Mouse (Mus musculus): Measurements from ENCODE around the gene Tmem174. TPM values are rescaled to one million over a fixed set of nuclear protein-coding genes. Genes with fewer than 3 reads are reported as not detected.

Tmem174 gene
- polyA plus RNA-seq, 1 experiment, result 448 TPM

DNA sequence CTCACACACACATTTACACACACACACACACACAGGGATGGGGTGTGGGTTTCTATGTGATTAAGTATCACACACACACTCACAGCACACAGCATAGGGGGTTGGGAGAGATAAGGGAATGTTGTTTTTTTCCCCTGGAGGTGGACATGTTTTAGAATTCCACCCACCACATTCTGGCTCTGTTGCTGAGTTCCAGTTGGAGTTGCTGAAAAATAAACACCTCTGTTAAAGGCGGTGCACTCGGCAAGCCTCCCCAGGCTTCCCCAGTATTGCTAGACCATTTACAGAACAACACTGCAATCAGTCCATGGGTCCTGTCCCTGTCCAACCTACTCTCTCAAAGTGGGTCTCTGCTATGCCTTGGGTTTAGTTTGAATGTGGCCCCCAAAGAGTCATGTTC is 15.0 kb upstream of the Tmem174 start:
- no peak overlapping the region for H3K4me3 ChIP-seq (ENCODE audit: insufficient read depth, low read depth, low read length)
- no peak for DNase-seq
- 72% methylated on average over 2 of the region's 2 CpGs for WGBS
- no peaks in the 10 kb centered on the region for H3K27me3 ChIP-seq (replicated peaks; ENCODE audit: control insufficient read depth, insufficient read depth, low read length)
- TF ChIP-seq POLR2A (IDR thresholded peaks at IDR 0.05; ENCODE audit: low read depth, low read length), result no peak
- peaks cover 15% of the 10 kb centered on the region for H3K4me1 ChIP-seq (ENCODE audit: control insufficient read depth, insufficient read depth, low read length)
- H3K36me3 ChIP-seq (ENCODE audit: control insufficient read depth, insufficient read depth, low read length), result no peaks in the 10 kb centered on the region
- peak overlapping the region; percentile 76; the same call in 1 of the 2 replicates for H3K27ac ChIP-seq (ENCODE audit: insufficient read depth, low read depth, low read length)

DNA sequence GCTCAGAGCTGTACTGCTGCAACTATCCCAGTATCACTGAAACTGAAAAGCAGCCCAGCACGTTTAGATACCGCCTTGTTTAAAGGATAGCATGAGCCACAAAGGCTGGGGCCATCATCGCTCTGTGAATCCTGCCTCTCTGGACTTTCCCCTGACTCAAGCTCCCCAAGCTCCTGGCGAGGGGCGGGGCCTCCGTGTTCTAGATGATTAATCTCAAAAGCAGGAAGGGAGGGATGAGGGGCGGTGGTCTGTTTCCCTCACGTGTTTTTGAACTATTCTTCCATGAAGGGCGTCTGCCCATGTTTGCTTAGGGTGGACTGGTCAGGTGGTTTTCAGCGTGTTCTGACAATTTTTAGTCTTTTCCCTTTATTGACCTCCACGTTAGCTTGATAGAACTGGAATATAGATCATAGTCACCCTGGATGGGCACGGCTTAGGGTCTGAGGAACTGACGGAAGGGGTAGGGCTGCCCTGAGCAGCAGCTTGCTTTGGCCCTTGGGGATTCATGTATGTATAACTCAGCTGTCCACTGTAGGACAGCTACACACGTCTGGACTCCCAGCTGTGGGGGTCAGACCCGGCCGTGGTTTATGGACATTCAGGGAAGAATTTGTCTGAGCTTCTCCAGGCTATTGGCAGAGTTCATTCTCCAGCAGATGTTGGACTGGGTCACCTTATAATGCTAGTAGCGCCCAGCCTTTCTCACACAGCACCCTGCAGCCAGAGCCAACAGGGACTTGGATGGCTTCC is 14.2 kb upstream of the Tmem174 start:
- H3K4me1 ChIP-seq (ENCODE audit: control insufficient read depth, insufficient read depth, low read length), result peaks cover 14% of the 10 kb centered on the region
- TF ChIP-seq POLR2A (IDR thresholded peaks at IDR 0.05; ENCODE audit: low read depth, low read length) (no peak), CTCF (conservative IDR thresholded peaks at IDR 0.05; ENCODE audit: insufficient read depth, insufficient read length, low read depth, low read length) (no peak)
- H3K36me3 ChIP-seq (ENCODE audit: control insufficient read depth, insufficient read depth, low read length), result no peaks in the 10 kb centered on the region
- peak; percentile 69 for DNase-seq
- 24% methylated on average over 17 of the region's 17 CpGs for WGBS
- no peak overlapping the region for H3K4me3 ChIP-seq (ENCODE audit: insufficient read depth, low read depth, low read length)
- peak overlapping the region; percentile 76 for H3K27ac ChIP-seq (ENCODE audit: insufficient read depth, low read depth, low read length)
- no peaks in the 10 kb centered on the region for H3K27me3 ChIP-seq (replicated peaks; ENCODE audit: control insufficient read depth, insufficient read depth, low read length)

DNA sequence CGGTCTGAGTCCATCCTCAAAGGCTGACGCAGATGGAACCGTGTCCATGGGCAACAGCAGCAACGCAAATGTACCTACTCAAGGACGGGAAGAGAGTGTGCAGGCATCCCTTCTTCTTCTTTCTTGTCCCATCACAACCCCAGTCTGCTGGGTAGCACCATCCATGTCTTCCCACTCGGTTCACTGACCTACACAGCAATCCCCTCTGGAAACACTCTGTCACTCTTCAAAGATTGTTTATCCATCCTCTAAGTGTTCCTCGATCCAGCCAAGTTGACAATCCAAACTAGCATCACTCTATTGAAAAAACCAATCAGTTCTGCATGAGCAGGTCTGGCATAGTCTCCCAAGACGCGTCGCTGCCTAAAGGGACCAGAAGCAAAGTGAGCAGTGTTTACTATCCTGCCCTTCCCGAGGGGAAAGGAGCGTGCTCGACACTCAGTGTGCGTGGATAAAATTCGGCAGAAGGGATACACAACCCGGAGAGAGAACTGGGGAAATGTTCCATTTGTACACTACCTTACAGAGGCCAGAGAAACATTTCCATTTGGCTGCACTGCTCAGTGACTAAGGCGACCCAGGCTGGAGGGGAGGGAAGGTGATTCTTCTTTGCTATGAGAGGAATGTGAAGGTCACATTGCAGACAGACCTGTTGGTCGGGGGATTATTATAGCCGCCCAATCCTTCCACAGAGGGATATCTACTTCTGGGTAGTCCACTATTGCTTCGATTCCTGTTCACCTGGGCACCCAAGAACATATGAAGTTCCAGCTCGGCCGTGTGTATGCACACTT is 10.8 kb upstream of the Tmem174 start:
- 49% methylated on average over 22 of the region's 22 CpGs for WGBS
- Histone ChIP-seq H3K27me3 (replicated peaks; ENCODE audit: control insufficient read depth, insufficient read depth, low read length) (no peaks in the 10 kb centered on the region), H3K27ac (ENCODE audit: insufficient read depth, low read depth, low read length) (peak overlapping the region; percentile 58; the same call in 1 of the 2 replicates), H3K4me3 (ENCODE audit: insufficient read depth, low read depth, low read length) (no peak overlapping the region), H3K4me1 (ENCODE audit: control insufficient read depth, insufficient read depth, low read length) (peaks cover 9% of the 10 kb centered on the region), H3K36me3 (ENCODE audit: control insufficient read depth, insufficient read depth, low read length) (no peaks in the 10 kb centered on the region)
- DNase-seq, result peak; percentile 67
- no peak for TF ChIP-seq POLR2A (IDR thresholded peaks at IDR 0.05; ENCODE audit: low read depth, low read length)
- TF ChIP-seq CTCF (conservative IDR thresholded peaks at IDR 0.05; ENCODE audit: insufficient read depth, insufficient read length, low read depth, low read length), result no peak

DNA sequence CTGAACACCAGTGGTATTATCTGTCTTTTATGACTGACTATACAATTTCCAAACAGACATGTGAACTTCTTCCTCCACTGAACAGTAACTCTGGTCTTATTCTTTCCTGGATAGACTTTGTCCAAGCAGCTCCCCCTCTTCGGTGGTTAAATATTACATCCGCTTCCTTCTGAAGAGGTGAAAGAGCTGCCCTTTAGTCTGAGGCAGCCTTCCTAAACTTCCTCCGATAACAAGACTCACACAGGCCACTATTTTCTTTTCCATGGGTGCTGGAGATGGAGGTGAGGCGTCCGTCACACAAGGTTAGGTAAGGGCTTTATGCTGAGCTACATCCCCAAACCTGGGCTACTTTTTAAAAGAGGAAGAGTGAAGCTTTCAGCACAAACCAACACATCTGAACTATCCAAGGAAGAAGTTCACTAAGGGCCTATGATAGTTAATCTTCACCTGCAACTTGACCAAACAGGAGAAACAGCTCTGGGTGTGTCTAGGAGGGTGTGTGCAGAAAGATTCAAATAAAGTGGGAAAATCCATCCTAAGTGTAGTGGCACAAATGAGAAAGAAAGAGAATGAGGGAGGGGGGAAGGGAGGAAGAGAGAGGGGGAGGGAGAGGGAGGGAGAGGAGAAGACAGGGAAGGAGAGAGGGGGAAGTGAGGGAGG is 1.4 kb upstream of the Tmem174 start:
- Histone ChIP-seq H3K4me1 (ENCODE audit: control insufficient read depth, insufficient read depth, low read length) (peaks cover 16% of the 10 kb centered on the region), H3K27ac (ENCODE audit: insufficient read depth, low read depth, low read length) (peak overlapping the region; percentile 99), H3K36me3 (ENCODE audit: control insufficient read depth, insufficient read depth, low read length) (no peaks in the 10 kb centered on the region; the same call in 1 of the 2 replicates), H3K27me3 (replicated peaks; ENCODE audit: control insufficient read depth, insufficient read depth, low read length) (no peaks in the 10 kb centered on the region), H3K4me3 (ENCODE audit: insufficient read depth, low read depth, low read length) (peak overlapping the region; percentile 22; the same call in 1 of the 2 replicates)
- TF ChIP-seq POLR2A (IDR thresholded peaks at IDR 0.05; ENCODE audit: low read depth, low read length) (no peak), CTCF (conservative IDR thresholded peaks at IDR 0.05; ENCODE audit: insufficient read depth, insufficient read length, low read depth, low read length) (no peak)
- 31% methylated on average over 5 of the region's 5 CpGs for WGBS
- DNase-seq, result peak; percentile 90

DNA sequence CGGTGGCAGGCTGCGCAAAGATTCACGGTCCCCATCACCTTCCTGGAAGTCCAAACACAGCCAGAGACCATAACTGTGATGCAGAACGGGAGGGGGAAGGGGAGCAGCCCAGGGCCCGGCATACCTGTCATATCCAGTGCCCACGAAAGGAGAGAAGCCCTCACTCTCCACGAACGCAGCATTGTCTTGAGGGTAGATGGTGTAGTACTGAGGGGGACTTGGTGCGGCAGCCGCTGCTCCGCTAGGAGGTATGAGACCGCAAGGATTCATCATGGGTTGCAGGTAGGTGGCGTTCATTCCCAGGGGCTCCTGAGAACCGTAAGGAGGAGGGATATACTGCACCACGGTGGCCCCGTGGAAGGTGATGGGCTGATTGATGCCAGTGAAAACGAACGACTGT is 639 bp downstream of the Tmem174 start:
- Histone ChIP-seq H3K4me1 (ENCODE audit: control insufficient read depth, insufficient read depth, low read length) (peaks cover 16% of the 10 kb centered on the region), H3K27me3 (replicated peaks; ENCODE audit: control insufficient read depth, insufficient read depth, low read length) (no peaks in the 10 kb centered on the region), H3K36me3 (ENCODE audit: control insufficient read depth, insufficient read depth, low read length) (no peaks in the 10 kb centered on the region; the same call in 1 of the 2 replicates), H3K4me3 (ENCODE audit: insufficient read depth, low read depth, low read length) (peak overlapping the region; percentile 68), H3K27ac (ENCODE audit: insufficient read depth, low read depth, low read length) (peak overlapping the region; percentile 98)
- DNase-seq, result peak; percentile 49
- 49% methylated on average over 18 of the region's 18 CpGs for WGBS
- TF ChIP-seq CTCF (conservative IDR thresholded peaks at IDR 0.05; ENCODE audit: insufficient read depth, insufficient read length, low read depth, low read length) (no peak), POLR2A (IDR thresholded peaks at IDR 0.05; ENCODE audit: low read depth, low read length) (no peak)

DNA sequence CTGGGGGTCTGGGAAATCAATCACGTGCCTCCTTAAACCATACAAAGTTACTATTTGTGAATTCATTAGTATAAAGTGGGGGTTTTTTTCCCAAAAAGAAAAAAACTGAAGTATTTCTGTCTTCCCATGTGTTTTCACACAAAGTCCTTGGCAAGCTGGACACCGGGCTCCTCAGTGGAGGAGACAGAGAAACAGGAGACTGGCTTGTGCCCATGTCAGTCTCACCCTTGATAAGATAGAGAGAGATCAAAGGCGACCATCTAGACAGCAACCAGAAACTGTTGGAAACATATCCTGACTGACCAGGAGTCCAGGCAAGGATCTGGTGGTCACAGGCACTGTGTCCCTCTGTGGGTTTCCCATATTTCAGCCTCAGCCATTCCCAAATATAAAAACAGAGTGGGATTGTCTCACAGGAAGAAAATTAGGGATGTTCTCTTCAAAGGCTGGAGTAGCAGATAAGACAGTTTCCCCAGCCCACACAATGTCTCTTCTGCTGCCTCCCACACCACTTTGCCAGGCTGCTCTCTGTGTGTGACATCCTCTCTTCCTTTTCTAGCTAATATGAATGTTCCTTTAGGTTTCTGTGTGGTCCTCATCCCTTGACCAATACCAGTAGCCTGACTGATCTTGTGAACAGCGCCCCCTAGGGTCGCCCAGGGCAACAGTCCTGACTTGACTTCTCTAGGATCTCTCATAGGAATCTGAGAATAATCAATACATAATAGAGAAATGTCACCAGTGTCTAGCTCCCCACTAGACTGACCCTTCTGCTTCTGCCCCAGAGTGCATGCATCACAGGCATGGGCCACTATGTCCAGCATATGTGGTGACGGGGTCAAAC is 3.3 kb downstream of the Tmem174 start:
- H3K4me3 ChIP-seq (ENCODE audit: insufficient read depth, low read depth, low read length), result peak overlapping the region; percentile 51
- DNase-seq, result peak; percentile 52
- peak overlapping the region; percentile 3 for H3K27ac ChIP-seq (ENCODE audit: insufficient read depth, low read depth, low read length)
- 47% methylated on average over 6 of the region's 6 CpGs for whole genome bisulfite sequencing
- TF ChIP-seq CTCF (conservative IDR thresholded peaks at IDR 0.05; ENCODE audit: insufficient read depth, insufficient read length, low read depth, low read length), result peak; percentile 60
- TF ChIP-seq POLR2A (IDR thresholded peaks at IDR 0.05; ENCODE audit: low read depth, low read length), result no peak
- H3K27me3 ChIP-seq (replicated peaks; ENCODE audit: control insufficient read depth, insufficient read depth, low read length), result no peaks in the 10 kb centered on the region
- peaks cover 16% of the 10 kb centered on the region for H3K4me1 ChIP-seq (ENCODE audit: control insufficient read depth, insufficient read depth, low read length)
- H3K36me3 ChIP-seq (ENCODE audit: control insufficient read depth, insufficient read depth, low read length), result no peaks in the 10 kb centered on the region; the same call in 1 of the 2 replicates

All from kidney, adult 2 months (tissue).